Mouse (Mus musculus) lung, adult 18-20 months (tissue): ENCODE results near the gene Macrod1.

Experiments used
- DNase-seq, 2 experiments: peaks; one replicate each; pipeline ENCODE4 v3.0.0; 2022; ENCODE audit warnings: mixed read lengths in 2 of 2

Gene Macrod1

GRCm38 (mm10) chr19:7143854-7144253, 87.2 kb downstream of the Macrod1 start:
- peak; percentile 69 to 73 for DNase-seq

- no peak for DNase-seq
Observed at GRCm38 (mm10) chr19:7144458-7144857, 87.8 kb downstream of the Macrod1 start.

DNA sequence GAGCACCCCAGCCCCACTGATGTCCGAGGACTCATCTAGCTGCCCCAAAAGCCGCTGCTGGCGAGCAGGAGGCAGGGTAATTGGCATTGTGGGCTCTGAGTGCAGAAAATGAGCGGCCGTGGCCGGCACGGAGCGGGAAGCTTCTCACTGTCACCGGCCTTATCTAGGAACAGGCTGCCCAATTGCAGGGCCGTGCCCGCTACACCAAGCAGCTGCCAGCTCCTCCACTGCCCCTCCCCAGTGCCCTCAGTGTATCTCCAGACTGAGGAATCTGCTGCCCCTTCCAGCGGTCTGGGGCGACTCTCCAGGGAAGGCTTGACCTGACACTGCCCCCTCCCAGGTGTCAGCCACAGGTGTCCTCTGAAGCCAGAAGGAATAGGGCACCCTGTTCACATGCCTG, 89.8 kb downstream of the Macrod1 start:
- no peak for DNase-seq

- DNase-seq, result no peak
Observed at GRCm38 (mm10) chr19:7148096-7148495, 91.5 kb downstream of the Macrod1 start.

DNA sequence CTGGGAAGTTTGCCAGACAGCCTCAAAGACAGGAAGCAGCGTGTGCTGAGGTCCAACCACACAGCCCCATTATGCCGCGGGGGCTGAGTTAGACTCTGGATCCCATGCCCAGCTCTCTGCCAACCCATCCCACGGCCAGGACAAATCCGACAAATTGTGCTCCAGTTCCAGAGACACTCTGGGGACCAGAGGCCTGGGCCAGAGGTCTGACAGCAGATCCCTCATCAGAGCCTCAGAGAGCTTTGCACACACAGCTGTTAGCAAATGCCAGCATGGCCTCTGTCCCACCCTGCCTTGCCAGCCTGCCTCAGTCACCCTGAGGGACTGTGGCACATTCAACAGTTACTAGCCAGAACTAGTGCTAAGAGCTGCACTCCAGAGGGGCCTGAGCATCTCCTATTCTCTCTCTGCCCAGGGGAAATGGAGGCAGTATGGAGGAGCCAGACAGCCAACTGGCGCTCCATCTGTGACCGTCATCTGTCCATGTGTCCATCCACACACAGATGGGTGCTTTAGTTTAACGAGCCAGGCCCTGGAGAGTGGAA, 92.0 kb downstream of the Macrod1 start:
- no peak for DNase-seq

- DNase-seq, result no peak
Observed at GRCm38 (mm10) chr19:7149158-7149685, 92.6 kb downstream of the Macrod1 start.

- DNase-seq, result no peak
Observed at GRCm38 (mm10) chr19:7151300-7151926, 94.8 kb downstream of the Macrod1 start.

DNA sequence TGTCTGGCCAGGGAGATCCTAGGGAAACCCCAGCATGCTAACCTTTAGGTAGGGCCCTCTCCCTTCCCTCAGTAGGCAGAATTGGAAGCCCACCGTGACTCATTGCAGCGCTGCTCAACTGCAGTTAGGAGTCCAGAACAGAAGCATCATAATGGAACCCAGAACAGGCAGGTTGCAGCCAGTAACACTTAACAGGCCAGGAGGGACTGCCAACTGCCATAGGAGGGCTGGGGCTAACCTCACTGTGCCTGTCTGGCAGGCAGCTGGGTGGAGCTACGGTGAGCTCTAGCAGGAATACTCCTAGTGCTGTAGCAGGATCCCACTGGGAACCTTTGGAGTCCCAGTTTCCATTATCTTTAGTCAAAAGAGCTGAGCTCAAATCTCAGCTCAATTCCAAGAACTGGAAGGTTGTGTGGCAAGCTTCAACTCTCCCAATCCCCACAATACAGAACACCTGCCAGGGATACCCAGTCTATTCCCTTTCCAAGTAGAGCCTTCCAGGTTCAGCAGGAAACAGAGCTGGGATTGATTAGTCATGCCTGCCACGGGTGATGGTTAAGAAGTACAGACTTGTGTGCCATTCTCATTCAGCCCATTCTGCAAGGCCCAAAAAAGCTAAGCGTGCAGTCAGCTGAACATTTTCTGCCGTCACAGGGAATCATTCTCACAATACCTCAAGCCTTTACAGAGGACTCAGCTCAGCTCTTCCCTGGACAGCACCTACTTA, 95.5 kb downstream of the Macrod1 start:
- DNase-seq, result no peak

DNA sequence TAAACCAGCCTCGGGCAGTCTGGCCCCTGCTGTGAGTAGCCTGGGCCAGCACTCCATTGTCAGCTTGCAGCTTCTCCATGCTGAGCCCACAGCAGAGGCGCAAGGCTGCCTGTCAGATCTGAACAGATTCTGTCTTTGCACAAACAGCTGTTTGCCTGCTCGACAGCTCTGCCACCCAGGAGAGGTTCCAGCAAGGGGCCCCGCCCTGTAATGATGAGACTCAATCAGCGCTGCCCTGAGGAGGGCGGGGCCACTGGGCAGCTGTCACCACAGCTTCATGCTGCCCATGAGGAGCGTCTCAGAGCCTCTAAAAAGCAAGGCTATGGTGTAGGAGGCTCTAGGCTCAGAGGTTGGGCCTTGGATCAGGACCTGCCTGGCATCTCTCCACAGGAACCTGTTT, 96.6 kb downstream of the Macrod1 start:
- no peak for DNase-seq

DNA sequence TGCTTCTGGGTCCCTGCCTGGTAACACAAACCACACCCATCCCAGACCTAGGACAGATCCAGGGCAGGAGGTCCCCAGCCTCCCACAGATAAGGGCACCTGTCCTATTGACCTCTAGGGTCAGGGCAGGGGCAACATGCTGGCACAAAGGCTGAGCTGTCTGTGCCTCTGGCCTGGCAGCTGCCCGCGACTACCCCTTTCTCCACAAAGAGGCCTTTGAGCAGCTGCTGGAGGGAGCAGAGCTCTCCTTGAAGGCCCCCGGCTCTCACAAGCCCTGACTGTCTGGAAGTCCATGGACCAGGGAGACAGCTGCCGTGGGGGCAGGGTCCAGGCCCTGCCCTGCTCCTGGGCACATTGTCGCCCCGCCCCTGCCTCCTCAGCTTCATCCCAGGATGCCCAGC, 98.6 kb downstream of the Macrod1 start:
- DNase-seq, result no peak

DNA sequence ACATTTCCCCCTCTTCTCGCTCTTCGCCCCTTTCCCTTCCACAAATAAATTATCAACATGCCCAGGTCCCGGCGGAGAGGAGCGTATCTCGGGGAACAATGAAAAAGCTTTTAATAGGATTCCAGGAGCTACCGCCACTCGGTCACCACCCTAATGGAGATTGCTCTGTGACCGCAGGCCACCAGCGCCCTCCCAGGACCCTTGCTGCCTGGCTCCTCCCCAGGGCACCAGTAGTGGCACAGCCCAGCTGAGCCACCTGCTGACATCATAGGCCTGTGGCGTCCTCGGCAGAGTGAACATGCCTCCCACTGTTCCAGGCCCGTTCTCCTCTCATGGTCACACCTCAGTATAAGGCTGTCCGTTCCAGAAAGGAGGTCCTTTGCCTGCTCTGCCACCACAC, 101.1 kb downstream of the Macrod1 start:
- DNase-seq, result no peak

DNA sequence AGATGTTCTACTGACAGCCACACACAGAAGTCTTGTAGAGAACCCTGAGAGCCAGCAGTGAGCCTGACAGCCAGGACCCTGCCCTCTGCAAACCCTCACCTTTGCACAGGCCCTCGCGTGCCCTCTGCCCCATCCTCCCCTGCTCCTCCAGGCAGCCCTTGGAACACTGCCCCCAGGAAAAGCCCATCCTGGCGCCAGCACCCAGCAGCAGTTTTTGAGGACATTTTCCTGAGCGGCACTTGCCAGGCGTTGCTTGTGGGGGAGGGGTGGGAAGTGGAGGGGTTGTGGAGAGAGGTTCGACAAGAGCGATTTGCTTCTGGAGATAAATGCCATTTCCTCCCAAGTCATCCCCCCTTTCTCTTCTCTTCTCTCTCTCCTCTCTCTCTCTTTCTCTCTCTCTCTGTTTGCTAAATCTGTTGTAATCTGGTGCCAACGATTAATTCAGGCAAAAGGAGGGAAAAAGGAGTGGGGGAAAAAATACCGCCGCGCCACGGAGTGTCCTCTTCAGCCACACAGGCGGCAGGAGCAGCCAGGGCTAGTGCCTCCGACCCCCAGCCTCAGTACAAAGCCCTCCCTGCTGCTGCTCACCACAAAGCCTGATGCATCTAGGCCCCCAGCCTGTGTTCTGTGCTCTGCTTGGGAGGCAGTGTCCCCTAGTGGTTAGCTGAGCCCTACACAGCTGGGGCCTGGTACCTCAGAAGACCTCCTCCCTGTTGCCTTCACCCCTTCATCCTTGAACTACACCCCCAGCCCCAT, 103.7 kb downstream of the Macrod1 start:
- no peak for DNase-seq

DNA sequence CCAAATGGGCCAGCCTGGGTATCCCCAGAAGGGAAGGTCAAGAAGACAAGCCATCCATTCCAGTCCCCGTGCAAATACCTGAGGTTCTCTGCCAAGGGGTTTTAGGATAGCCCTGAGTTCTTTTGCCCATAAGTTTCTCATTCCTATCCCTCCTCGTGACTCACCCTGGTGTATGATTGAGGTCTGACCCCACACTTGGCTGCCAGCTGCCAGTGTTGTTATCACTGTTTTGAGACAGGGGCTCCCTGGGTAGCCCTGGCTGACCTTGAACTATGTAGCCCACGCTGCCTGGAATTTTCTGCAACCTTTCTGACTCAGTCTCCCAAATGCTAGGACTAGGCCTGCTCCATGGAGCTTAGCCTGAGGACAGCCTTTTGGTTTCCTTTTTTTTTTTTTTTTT, 104.5 kb downstream of the Macrod1 start:
- DNase-seq, result no peak

- DNase-seq, result no peak
Observed at GRCm38 (mm10) chr19:7164238-7164637, 107.6 kb downstream of the Macrod1 start.

DNA sequence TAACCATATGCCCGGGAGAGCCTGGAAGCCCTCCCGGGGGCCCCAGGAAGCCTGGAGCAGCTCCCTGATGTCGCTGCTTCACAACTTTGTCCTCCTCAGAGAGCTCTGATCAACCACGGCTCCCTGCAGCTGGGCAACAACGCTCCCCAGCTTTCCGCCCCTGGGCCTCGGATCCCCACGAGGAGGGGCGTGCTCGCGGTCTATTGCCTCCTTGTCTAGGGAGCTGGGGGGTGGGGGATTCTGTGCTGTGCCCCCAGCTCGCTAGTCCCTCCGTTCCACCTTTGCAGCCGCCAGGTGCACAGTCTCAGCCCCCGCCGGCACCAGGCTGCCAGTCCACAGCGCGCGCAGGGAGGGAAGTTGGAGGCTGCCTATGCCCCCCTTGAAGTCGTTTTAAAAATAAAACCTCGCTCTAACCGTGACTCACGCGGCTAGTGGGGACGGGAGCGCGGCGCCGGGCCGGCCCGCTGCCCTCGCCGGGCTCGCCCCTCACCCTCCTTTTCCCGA, 108.3 kb downstream of the Macrod1 start:
- DNase-seq, result no peak

DNA sequence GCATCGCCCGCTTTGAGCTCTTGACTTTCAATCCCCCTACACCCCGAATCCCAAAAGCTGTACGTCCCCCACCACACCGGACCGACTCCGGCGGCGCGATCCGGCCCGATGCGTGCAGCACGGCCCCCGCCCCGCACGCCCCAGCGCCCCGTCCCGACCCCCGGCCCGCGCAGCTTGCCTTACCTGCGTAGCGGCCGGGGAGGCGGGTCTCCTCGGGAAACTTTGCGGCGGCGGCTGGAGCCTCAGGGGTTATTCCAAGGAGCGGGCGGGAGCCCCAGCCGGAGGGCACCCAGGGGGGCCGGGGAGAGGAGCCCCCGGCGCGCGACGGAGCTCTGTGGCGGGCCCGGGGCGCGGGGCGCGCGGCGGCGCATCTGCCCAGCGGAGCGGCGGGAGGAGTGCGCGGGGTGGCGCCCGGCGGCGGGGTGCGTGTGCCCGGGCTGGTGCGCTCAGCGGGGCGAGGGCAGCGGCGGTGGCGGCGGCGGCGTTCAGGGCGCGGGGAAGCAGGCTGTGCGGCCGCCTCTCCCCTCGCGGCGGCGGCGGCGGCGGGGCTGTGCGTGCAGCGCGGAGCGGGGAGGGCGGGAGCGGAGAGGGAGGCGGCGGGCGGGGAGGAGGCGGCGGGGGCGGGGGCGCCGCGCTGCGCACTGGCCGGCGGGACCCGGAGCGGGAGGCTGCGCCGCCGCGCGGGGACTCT, 109.0 kb downstream of the Macrod1 start:
- peak in 1 of 2 experiments; percentile 10 for DNase-seq

- DNase-seq, result no peak
Observed at GRCm38 (mm10) chr19:7166200-7166711, 109.6 kb downstream of the Macrod1 start.

GRCm38 (mm10) chr19:7166767-7167166, 110.2 kb downstream of the Macrod1 start:
- no peak for DNase-seq

GRCm38 (mm10) chr19:7168423-7168822, 111.8 kb downstream of the Macrod1 start:
- no peak for DNase-seq

- no peak for DNase-seq
Observed at GRCm38 (mm10) chr19:7170916-7171315, 114.3 kb downstream of the Macrod1 start.

- no peak for DNase-seq
Observed at GRCm38 (mm10) chr19:7171447-7171846, 114.8 kb downstream of the Macrod1 start.
